Mouse (Mus musculus) A20 (cell line): Measurements from ENCODE around the gene Tnrc6c.
A peak's percentile ranks its signal among the peaks of the same experiment; 100 is the strongest.
"Not testable (repeated sequence)": the region's sequence is repeated elsewhere in the genome, so short reads cannot be mapped to it uniquely, and the experiment has no call there.

ENCODE experiments used
- DNase-seq: peaks from one replicate; pipeline ENCODE4 v3.0.0-alpha.2; 2011; ENCODE audit warnings: low read depth, low spot score

Tnrc6c gene

DNA sequence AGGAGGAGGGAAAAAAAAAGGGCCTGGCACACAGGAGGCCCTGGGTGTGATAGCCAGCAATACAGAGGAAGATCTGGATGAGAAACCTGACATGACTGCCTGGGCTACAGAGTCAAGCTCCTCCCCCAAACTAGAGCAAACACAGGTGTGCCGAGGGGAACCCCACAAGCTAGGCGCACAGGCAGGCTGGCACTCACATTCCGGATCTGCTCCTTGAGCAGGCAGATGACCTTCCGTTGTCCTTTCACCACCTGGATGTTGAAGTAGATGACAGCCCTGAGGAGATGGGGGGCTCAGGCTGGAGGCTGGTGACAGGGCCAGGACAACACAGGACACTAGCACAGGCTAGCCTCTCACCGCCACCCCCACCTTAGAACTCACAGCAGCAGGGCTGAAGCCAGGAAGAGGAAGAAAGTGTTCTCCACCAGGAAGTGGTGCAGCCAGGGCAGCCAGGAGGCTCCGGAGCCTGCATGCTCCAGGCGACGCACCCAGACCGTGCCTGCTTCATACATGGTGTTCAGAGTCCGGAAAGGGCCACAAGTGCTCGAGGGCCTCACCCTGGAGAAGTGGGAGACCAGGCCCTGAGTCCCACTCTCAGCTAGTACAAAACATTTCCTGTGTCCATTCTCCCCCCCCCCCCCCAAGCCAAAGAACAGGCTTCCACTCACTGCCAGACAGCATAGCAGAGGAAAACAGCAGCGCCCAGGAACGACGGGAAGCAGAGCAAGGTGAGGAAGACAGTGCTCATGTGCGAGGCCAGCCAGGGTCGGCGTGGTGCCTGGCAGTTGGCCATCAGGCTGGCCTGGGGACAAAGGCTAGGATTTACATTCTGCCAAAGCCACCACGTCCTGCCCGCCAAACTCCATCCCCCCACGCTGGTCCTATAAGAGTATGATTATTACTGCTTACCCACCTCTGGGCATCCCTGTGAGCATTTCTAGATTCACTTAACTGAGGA, 114.9 kb downstream of the Tnrc6c start:
- DNase-seq, result peak; percentile 94

DNA sequence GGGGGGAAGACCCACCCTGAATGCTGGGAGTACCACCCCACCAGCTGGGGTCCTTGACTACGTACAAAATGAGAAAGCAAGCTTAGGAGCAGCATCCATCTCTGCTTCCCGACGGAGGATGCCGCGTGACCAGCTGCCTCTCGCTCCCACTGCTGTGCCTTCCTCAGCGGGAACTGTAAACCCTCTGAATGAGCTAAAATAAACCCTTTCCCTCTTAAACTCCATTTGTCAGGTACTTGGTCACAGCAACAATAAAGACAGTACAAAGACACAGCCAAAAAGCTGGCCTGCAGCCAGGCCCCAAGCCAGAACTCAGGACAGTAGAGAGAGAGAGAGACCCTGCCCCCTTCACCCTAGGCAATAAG, 115.6 kb downstream of the Tnrc6c start:
- DNase-seq, result no peak

DNA sequence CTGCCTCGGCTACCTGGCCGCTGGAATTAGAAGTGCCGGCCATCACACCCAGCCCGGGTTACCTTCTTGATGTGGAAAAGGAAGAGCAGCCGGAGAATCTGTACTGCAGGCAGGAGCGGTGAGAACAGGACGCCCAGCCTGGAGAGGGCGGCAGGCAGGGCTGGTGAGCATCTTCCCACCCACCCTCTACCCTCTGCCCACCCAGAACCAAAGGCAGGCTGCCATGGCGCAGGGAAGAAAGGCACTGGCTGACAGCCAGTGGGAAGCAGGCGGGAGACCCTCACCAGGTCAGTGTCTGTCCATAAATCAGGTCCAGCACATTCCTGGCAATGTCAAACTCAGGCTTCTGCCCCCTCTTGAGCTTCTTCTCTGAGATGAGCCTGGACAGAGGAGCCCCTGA, 116.3 kb downstream of the Tnrc6c start:
- DNase-seq, result no peak

DNA sequence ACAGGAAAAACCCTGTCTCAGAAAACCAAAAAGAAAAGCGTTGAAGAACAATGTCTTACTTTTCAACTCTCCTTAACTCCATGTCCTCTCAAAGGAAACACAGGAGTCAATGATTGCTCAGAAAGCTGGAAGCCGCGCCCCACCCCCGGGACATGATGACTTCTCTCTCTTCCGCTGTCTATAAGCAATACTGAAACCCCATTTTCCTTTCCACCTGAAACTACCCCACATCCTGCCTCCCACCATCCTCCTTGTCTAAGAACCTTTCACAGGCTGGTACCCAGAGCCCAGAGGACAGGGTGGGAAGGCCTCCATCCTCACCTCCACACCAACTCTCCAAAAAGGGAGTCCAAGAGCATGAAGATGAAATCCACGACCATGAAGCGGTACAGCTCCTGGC, 118.3 kb downstream of the Tnrc6c start:
- DNase-seq, result no peak

DNA sequence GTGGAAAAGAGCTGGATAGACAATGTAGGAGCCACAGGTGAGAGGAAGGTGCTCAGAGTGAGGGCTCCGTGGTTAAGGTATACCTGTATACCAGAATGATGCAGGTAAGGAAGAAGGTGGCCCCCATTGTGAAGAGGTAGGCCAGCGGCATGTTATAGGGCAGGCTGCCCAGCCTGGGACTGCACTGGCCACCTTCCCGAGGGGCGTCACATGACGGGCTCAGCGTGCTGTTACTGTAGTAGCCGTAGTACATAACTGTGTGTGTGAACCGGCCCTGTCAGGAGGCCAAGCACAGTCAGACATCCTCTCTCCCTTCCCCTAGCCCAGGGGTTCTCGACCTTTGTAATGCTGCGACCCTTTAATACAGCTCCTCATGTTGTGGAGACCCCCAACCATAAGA, 120.8 kb downstream of the Tnrc6c start:
- DNase-seq, result no peak

DNA sequence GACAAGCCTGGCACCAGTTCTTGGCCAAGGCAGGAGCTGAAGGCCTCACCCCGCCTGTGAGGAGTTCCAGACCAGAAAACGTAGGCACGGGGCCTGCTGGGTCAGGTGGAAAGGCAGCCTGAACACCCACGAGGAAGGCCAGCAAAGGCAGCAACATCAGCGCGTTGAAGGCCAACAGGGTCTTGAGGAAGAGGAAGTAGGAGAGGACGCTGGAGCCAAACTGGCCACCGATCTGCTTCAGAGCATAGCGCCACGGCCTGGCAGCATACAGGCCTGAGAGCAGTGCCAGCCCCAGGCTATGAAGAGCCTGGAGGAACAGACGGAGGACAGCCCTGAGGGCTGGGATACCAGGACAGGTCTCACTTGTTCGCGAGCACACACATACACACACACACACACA, 121.5 kb downstream of the Tnrc6c start:
- DNase-seq, result no peak

DNA sequence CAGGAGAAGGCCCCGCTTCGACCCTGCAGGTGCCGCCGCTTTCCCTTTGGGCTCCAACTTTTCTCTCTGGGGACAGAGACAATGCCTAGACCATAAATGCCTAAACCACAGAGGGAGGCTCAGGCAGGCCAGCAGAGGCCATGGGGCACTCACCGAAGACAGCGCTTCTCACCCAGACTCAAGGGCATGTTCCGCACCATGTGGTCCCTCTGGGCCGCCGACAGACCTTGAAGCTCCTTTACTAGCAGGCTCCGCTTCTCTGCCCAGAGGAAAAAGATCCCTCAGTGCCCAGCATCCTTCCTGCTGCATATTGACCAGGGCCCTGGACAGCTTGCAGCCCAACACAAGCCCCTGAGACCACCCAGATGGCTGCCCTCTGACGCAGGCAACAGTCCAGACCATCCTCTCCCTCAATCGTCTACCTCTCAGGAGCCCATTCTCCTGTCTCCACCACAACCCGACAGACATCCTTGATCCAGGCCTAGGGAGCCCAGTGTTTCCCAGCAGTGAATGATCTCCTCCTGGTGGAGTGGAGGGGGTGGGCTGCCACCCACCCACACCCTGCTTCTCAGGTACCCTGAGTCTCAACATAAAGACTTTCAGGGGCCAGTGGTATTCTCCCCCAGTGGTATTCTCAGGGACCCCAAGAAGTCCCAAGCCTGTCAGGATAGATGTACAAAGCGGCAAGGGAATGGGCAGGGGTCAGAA, 122.2 kb downstream of the Tnrc6c start:
- DNase-seq, result no peak

DNA sequence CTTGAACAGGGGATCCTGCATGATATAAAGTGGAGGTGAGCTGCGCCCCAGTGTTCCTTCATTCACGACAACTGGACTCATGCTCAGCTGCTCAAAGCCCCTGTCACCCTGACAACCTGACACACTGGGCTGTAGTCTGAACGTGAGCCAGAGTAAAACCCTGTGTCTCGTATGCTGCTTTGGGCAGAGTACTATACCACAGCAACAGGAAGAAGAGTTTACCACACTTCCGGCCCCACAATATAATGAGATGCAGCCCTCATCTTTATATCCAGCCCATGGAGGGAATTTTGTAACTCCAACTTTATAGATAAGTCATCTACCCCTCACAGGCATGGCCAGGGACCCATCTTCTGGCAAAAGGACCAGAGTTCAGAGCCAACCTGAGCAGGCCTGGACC, 123.0 kb downstream of the Tnrc6c start:
- DNase-seq, result no peak

DNA sequence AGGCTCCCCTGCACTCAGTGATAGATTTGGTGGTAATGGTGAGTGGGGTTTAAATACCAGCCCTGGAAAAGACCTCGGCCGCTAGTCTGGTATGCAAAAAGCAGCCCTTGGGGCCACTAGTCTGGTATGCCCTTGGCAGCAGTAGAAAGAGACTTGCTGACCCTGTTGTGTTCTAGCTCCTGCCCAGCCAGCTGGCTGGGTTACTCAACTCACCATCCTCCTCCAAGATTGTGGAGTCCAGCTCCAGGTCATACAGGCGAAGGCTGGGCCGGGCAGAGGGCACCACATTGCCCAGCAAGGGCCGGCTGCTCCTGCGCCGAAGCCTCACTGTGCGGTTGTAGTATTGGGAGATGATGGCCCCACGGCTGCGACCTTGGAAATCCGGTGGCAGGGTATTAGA, 123.9 kb downstream of the Tnrc6c start:
- no peak for DNase-seq

DNA sequence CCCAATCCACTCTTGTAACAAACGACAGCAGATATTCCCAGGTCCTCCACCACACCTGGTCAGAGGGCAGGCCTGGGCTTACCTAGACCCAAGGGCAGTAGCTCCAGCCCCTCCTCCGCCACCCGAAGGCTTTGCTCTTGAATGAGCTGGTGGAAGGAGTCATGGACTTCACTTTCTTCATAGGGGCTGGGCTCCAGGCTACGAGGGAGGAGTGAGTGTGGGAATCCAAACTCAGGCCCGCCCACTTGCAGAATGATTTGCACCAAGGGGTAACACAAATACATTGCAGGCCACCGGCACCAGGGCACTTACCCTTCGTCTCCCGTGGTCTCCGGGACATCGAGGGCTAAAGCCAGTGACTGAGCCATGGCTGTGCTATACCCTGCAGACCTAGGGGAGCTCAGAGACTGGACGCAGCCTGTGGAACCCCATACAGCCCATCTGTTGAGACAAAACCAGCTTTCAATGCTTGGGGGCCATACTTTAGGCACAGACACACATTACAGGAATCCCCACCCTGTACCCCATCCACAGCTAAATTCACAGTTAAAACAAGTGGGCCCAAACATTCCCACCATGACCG, 124.9 kb downstream of the Tnrc6c start:
- no peak for DNase-seq

DNA sequence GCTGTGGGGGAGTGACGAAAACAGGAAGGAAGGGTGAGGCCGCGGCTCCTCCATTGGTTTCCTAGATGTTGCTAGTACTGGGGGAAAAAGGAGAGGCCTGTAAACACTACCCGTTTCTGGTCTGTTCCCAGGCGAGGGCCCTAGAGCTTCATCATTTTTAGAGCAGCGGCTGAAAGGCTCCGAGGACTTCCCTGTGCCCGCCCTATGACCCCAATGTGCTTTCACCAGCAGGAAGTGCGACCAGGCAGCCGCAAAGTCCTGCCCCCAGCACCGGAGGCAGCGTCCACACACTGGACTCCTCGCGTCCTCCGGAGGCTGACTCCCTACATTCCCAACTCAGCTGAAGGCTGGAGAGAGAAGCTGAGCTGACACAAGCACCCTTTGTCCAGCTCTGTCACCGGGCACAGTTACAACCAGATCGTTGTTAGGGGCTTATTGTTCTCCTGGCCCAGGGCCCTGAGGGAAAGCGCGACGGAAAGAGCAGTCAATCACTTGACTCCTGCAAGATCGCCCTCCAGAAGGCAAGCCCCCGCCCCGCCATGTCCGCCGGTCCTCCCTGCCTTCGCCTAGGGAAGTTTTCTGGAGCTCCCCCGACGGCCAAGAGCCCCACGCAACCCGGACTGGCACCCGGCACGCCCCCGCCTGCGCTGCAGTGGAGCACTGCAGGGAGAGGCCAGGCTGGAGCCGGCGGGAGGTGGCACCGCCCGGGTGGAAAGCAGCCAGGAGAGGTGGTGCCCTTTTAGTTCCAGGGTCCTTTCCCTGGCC, 125.5 kb downstream of the Tnrc6c start:
- peak; percentile 76 for DNase-seq

DNA sequence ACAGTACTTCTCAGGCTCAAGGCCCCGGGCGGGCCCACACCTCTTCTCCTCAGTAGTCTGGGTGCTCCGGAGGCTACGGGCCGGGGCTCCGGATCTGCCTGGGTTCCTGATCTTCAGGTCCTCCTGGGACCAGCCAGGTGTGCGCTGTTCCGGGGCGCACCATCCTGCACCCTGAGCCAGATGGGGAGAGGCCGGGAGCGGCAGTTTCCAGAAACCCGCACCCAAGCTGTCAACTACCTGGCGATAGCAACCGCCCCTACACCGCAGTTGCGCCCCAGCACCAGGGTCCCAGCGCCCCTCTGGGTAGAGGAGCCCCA, 126.1 kb downstream of the Tnrc6c start:
- no peak for DNase-seq

DNA sequence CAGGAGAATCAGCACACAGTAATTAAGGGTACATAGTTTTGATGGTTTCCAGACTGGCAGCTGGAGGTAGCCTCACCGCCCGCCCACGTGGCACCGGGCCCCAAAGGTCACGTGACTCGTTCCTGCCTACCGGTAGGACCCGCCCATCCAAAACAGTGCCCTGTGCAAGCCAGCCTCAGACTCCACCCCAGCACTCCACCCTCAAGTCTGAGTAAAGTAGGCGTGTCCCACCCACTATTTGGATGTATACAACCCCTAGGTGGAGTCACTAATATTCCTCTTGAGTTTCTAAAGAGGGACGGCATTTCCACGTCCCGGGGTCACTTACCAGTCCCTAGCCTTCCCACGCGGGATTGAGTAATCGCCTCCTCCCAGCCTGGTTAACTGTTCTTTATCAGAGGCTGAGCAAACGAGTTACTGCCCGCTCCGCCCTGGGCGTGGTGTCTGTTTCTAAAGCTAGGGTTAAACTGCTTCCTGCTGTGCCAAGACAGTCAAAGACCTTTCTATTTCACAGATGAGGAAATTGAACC, 126.6 kb downstream of the Tnrc6c start:
- DNase-seq, result peak; percentile 98

DNA sequence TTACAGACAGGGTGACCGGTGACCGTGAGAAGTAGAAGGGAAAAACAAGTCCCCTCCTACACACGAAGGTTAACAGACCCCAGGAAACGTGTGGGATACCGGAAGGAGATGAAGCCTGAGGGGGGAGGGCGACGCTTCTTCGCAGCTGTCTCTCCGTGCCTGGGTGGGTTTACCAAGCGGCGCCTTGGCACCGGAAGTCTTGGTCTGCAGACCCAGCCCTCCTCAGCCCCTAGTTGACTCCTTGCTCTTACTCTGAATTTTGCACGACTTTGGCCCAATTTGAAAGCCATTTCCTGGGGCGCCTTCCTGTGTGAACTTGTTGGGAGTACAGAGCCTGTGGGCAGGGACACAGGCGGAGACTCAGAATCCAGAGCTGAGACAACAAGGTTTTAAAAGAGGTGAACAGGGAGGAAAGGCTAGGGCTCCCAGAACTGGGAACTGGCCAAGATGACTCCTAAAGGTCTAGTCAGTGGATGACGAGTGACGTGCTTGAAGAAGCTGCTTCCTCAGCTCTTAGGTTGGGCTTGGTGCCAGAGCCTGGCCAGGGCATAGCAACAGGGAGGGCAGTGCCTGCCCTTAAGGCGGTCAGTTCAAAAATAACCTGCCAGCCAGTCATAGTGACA, 127.2 kb downstream of the Tnrc6c start:
- DNase-seq, result peak; percentile 90

DNA sequence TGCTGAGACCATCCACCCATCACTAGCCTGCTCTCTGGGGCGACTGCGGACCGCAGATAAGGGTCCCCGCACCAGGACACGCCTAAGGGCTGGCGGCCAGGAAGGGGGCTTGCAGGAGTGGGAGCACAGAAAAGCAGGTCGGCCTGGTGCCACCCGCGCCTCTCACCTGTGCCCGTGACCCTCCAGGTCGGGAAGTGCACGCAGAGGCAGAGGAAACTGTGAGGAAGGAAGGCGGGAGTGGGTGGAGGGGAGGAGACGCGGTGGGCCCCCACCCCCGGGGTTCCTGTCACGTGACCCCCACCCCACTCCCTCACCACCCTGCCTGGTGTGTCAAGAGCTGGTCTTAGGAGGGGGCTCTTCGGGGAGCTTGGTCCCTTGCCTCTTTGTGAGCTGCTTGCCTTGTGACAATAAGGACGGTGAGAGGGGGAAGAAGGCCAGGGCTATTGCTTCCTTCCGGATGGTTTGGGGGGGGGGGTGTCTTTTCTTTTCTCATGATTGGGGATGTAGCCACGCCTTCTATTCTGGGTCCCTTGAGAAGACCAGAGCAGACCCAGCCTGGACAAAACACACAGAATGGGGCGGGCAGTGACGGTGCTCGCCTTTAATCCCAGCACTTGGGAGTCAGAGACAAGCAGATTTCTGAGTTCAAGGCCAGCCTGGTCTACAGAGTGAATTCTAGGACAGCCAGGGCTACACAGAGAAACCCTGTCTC, 128.1 kb downstream of the Tnrc6c start, which contains the start of the genes Tmc8 and Tmc6:
TSS of gene Tmc8 (plus strand) at position 84 of the 712 bp plus-strand sequence.
TSS of gene Tmc6 (minus strand) at position 206 of the 712 bp plus-strand sequence.
- peak; percentile 92 for DNase-seq

DNA sequence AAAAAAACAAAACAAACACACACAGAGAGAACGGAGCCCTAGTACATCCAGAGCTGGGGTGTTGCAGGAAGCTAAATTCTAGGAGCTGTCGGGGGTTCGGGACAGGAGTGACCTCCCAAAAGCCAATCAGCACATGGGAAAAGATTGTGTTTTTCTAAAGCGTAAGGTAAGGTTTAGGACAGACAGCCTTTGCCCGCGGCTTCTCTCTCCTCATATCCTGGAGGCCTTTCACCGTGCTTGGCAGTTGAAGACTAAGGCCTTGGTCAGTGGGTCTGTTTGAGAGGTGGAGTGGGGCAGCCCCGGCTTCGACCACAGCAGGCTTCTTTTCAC, 128.6 kb downstream of the Tnrc6c start:
- peak; percentile 51 for DNase-seq

DNA sequence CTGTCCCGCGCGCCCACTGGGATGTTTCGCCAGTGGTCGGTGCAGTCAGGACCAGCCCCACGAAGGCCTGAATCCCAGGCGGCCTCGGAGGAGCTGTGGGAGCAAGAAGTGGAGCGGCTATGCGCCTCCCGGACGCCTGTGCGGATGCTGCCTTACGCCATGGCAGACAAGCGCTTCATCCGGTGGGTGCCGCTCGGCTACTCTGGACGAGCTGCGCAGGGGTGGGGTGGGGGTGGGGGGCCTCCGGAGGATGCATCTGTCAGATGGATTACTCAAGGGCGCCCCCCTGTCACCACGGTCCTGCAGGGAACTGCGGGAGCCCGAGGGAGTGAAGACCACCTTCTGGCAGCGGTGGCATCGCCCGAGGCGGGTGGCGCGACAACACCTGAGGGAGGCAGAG, 129.0 kb downstream of the Tnrc6c start:
- DNase-seq, result peak; percentile 89

DNA sequence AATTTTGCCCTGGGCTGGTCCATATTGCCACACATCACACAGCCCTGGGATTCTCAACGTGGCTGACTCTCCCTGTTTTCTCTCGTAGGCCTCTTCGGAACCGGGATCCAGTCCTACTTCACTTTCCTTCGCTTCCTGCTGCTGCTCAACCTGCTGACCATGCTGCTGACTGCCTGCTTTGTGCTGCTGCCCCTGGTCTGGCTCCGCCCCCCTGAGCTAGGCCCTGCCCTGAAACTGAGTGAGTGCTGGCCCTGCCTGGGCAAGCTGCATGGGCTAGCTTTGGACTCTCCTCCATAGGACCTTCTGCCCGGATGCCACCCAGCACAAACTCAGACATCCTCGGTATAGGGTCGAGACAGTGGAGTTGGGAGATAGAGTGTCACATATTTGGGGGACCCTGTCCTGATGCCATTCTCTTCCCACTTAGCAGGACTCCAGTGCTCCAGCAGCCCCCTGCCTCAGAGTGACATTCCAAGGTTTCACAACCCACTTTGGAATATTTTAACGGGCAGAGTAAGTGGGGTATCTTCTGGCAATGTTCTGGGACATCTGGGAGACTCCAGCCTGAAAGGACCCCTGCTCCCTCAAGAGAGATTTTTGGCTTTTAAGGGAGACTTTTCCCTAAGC, 129.7 kb downstream of the Tnrc6c start:
- DNase-seq, result peak; percentile 58

DNA sequence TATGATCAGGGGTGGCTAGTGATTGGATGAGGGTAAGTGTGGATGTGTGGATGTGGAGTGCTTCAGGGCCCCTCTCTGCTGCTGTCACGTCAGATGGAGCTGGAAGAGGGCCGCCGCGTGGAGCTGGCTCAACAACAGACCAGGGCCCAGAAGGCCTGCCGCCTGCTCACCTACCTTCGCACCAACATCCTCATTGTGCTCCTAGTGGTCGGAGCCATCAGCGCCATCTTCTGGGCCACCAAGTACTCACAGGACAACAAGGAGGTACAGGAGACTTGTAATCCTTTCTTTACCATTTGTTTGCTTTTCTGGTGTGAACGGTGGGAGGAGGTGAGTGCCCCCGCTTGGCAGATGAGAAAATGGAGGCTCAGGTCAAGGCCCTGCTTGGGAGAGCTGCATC, 132.2 kb downstream of the Tnrc6c start:
- peak; percentile 86 for DNase-seq

DNA sequence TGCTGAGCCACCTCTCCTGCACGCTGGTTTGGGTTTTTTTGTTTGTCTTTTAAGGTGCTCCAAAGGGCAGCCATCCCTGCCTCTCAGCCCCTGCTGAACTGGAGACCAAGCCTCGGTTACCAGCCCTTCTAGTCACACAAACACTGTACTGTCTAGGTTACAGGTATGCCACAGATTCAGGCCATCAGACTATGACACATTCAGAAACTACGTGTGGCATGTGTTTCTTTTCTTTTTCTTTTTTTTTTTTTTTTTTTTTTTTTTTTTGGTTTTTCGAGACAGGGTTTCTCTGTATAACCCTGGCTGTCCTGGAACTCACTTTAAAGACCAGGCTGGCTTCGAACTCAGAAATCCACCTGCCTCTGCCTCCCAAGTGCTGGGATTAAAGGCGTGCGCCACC, 134.4 kb downstream of the Tnrc6c start:
- not testable (repeated sequence) for DNase-seq
